Mouse (Mus musculus) olfactory bulb, adult 2 months (tissue): Measurements from ENCODE around the gene Mgat5.

Source experiments
- CTCF ChIP-seq: fragments of 200-500 bp; IDR thresholded peaks from 2 replicates; pipeline ENCODE4 v1.5.1; 2012; ENCODE audit warnings: low read depth, mild to moderate bottlenecking, low read length, moderate library complexity; ENCODE audit not compliant: insufficient read depth
- POLR2A ChIP-seq: fragments of 200-500 bp; IDR thresholded peaks from 2 replicates; pipeline ENCODE4 v1.6.1; 2012; ENCODE audit warnings: mild to moderate bottlenecking, low read depth, low read length, moderate library complexity; ENCODE audit not compliant: insufficient read depth

- TF ChIP-seq CTCF (no peak), POLR2A (no peak)
These were observed 2.5 kb upstream of the Mgat5 start for GRCm38 (mm10) chr1:127202360-127202759.
